Mouse (Mus musculus) gonadal fat pad, adult 2 months (tissue): ENCODE measurements around the gene Gm29797. TPM values are rescaled to one million over a fixed set of nuclear protein-coding genes. Genes with fewer than 3 reads are reported as not detected.

ENCODE experiments used
- DNase-seq: peaks from one replicate; pipeline ENCODE4 v3.0.0-alpha.2; 2012; ENCODE audit warnings: low read depth
- polyA plus RNA-seq: library from polyadenylated mRNA; depleted of rRNA; stranded (reverse); fragments of >200 nt; gene quantifications from 2 replicates; pipeline ENCODE4 v1.2.3, GENCODE M21; 2012; rRNA removed

Gene Gm29797
- polyA plus RNA-seq, 1 experiment: not detected

DNA sequence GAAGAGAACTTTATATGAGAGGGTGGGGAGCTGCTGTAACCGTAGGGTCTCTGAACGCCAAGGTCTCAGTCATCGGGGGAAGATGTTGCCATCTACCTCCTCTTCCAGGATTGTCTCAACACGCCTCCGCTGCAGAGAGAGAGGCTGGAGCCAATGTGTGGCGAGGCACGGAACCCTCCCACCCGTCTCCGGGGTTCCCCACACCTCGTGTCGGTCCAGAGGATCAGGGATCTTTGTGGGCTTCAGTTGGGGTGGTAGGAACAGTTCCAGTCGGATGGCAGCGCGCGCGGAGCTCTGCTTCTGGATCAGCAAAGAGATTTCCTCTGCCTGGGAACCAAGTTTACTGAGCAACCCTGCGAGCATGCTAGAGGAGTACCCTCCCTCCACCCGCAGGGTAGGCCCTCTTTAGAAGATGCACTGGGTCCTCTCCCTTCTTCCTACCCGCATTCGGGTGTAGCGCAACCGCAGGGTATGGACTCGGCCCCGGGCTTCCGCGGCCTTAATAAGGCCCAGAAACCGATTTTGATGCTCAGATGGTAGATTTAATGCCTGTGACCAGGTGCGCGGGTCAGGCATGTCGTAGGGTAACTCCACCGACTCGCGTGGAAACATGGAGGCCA, 40.1 kb downstream of the Gm29797 start:
- no peak for DNase-seq

DNA sequence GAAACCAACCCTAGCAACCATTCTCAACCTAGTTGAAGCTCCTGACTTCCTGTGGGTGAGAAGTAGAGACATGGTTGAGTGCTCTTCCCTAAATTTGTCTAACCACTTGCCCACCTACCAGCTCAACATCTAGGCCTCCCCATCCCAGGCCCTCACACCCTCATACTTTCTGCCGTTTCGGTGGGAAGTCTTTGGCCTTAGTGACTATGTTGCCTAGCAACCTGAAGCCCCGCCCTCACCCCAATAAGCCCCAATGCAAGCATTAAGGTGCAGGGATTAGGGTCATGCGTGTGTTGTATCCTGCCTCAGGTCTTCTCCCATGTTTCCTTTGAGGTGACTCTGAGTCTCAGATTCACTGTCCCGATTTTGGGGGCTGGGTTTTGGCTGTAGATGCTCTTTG, 41.4 kb downstream of the Gm29797 start, which contains the start of gene Lkaaear1:
TSS of gene Lkaaear1 (minus strand) at position 202 of the 400 bp plus-strand sequence.
- no peak for DNase-seq

DNA sequence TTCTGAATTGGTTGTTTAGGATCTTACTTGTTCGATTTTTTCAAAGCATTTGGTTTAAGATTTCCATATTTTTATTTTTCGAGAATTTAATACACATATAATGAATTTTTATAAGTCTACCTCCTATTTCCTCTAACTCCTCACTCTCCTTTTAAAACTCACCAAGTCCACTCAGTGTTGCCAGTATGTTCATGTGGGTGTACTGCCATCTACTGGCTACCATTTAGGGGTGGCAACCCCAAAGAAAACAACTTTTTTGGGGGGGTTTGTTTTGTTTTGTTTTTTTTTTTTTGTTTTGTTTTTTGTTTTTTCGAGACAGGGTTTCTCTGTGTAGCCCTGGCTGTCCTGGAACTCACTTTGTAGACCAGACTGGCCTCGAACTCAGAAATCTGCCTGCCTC, 49.8 kb downstream of the Gm29797 start:
- no peak for DNase-seq

Other genes starting within 250 kb of the Gm29797 start
- gene Zbtb46, start 197.6 kb upstream of the Gm29797 start, polyA plus RNA-seq: 9.3 and 9.9 TPM in 2 replicates
- 0.67 and 0.73 TPM in 2 replicates for gene Abhd16b, start 163.8 kb upstream of the Gm29797 start, polyA plus RNA-seq
- 49.7 and 55.1 TPM in 2 replicates for gene Tpd52l2, start 159.9 kb upstream of the Gm29797 start, polyA plus RNA-seq
- gene Dnajc5, start 136.5 kb upstream of the Gm29797 start, polyA plus RNA-seq: 74.5 and 95.2 TPM in 2 replicates
- gene Uckl1, start 72.1 kb upstream of the Gm29797 start, polyA plus RNA-seq: 132 and 164 TPM in 2 replicates
- 28.2 and 34.0 TPM in 2 replicates for gene Prpf6, start 65.2 kb upstream of the Gm29797 start, polyA plus RNA-seq
- gene Zfp512b, start 64.2 kb upstream of the Gm29797 start, polyA plus RNA-seq: 63.5 and 63.7 TPM in 2 replicates
- 54.5 and 62.2 TPM in 2 replicates for gene Samd10, start 57.8 kb upstream of the Gm29797 start, polyA plus RNA-seq
- gene Sox18, start 14.6 kb downstream of the Gm29797 start, polyA plus RNA-seq: 53.9 and 64.8 TPM in 2 replicates
- 16.8 and 20.6 TPM in 2 replicates for gene Tcea2, start 23.3 kb downstream of the Gm29797 start, polyA plus RNA-seq
- 47.1 and 76.5 TPM in 2 replicates for gene Rgs19, start 36.9 kb downstream of the Gm29797 start, polyA plus RNA-seq
- gene Lkaaear1, start 41.4 kb downstream of the Gm29797 start, polyA plus RNA-seq: 0.39 and 1.7 TPM in 2 replicates
- gene Oprl1, start 58.0 kb downstream of the Gm29797 start, polyA plus RNA-seq: 0.20 TPM in 2 replicates
- not detected in 2 replicates for gene Myt1, start 106.3 kb downstream of the Gm29797 start, polyA plus RNA-seq
- gene Pcmtd2, start 180.8 kb downstream of the Gm29797 start, polyA plus RNA-seq: 26.8 and 36.1 TPM in 2 replicates
- gene Polr3k, start 207.3 kb downstream of the Gm29797 start, polyA plus RNA-seq: 8.5 and 9.5 TPM in 2 replicates